Comparison of ENCODE assay signal across 20 mouse cellular contexts in the genomic region with DNA sequence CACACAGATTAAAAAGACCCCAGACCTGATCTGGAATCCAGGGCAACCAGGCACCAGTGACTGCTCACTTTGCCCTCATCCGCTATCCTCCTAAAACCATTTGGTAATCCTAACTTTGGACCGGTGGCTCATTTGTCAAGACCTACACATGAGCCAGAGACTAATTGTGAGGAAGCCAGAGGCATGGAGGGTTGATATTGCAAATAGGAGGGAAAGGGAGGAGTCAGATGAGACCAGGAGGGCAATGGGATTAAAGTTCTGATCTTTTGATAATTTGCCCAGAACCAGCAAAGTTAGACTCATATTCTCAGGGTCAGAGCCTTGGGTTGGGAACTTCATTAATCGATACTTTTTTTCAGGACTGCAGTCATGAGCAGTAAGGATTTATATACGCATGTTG.
A peak's percentile ranks its signal among the peaks of the same experiment; 100 is the strongest.
DNase-seq lines count a peak whose midpoint lies in the region; ATAC-seq and TF ChIP-seq lines count a peak whose summit lies in the region.
"Had no signal": no experiment of that assay in that cellular context is flagged by ENCODE, and none has a peak within 500 bp of the region (broad histone marks: within the 10 kb centered on the region; RNA-seq: fewer than 3 reads in every experiment).

No protein-coding gene starts in this region.

- H3K79me2 ChIP-seq in liver, adult 2 months (ENCODE audit: control insufficient read depth, insufficient read depth, low read length): no peaks in the 10 kb centered on the region

- H3K27ac ChIP-seq in forebrain, embryonic 16.5 days (ENCODE audit: low read length): 0 out of 2 replicates have a peak overlapping the region, but pooled peaks have one; percentile 2
- H3K27ac ChIP-seq in forebrain, embryonic 15.5 days (replicated peaks): no peak overlapping the region
- peak overlapping the region; percentile 78 for H3K27ac ChIP-seq in liver, adult 2 months (replicated peaks; ENCODE audit: insufficient read depth, low read depth, low read length)
- H3K27ac ChIP-seq in embryonic facial prominence, embryonic 15.5 days (replicated peaks): peak overlapping the region; percentile 83
- H3K27ac ChIP-seq in intestine, postnatal 0 days (ENCODE audit: low read depth, low read length): no peak overlapping the region
- H3K27ac ChIP-seq: forebrain, embryonic 12.5 days; hindbrain, embryonic 10.5 days; hindbrain, embryonic 13.5 days had no signal

- no peaks in the 10 kb centered on the region for H3K9me3 ChIP-seq in forebrain, embryonic 16.5 days (ENCODE audit: control insufficient read depth, low read length)
- H3K9me3 ChIP-seq in forebrain, embryonic 15.5 days: no peaks in the 10 kb centered on the region
- no peaks in the 10 kb centered on the region for H3K9me3 ChIP-seq in embryonic facial prominence, embryonic 15.5 days (replicated peaks)
- no peaks in the 10 kb centered on the region for H3K9me3 ChIP-seq in intestine, postnatal 0 days (ENCODE audit: control insufficient read depth)
- H3K9me3 ChIP-seq: forebrain, embryonic 12.5 days; heart, embryonic 12.5 days; heart, embryonic 15.5 days; hindbrain, embryonic 10.5 days; hindbrain, embryonic 13.5 days had no signal

- peak; percentile 99 for DNase-seq in liver, adult 2 months (ENCODE audit: extremely low read depth, low read depth, low spot score)
- no peak for DNase-seq in liver
- DNase-seq: adrenal gland, adult 2 months; adrenal gland, postnatal 14 days; cerebellum, adult 11 months; cerebellum, adult 2 months; cerebellum, adult 9-11 months; cerebellum, postnatal 25 days; gastrocnemius, postnatal 25 days; heart, postnatal 36 days had no signal

- H3K4me2 ChIP-seq in forebrain, embryonic 16.5 days (ENCODE audit: low read length): no peak overlapping the region
- no peak overlapping the region for H3K4me2 ChIP-seq in forebrain, embryonic 15.5 days (replicated peaks)
- no peak overlapping the region for H3K4me2 ChIP-seq in embryonic facial prominence, embryonic 15.5 days (replicated peaks)
- no peak overlapping the region for H3K4me2 ChIP-seq in intestine, postnatal 0 days (replicated peaks; ENCODE audit: low read depth)
- H3K4me2 ChIP-seq: forebrain, embryonic 12.5 days; heart, embryonic 12.5 days; heart, embryonic 15.5 days; hindbrain, embryonic 13.5 days had no signal

- no peak for TF ChIP-seq POLR2A in liver, adult 2 months (IDR thresholded peaks at IDR 0.05; ENCODE audit: extremely low read depth, insufficient read depth, low read length)

- H3K27me3 ChIP-seq in forebrain, embryonic 16.5 days (replicated peaks; ENCODE audit: control insufficient read depth, insufficient read depth, low read length): no peaks in the 10 kb centered on the region
- no peaks in the 10 kb centered on the region for H3K27me3 ChIP-seq in forebrain, embryonic 15.5 days
- no peaks in the 10 kb centered on the region for H3K27me3 ChIP-seq in liver, adult 2 months (ENCODE audit: control insufficient read depth, insufficient read depth, low read length)
- no peaks in the 10 kb centered on the region for H3K27me3 ChIP-seq in embryonic facial prominence, embryonic 15.5 days
- no peaks in the 10 kb centered on the region for H3K27me3 ChIP-seq in intestine, postnatal 0 days (replicated peaks; ENCODE audit: control insufficient read depth, insufficient read depth, low read length)
- H3K27me3 ChIP-seq: forebrain, embryonic 12.5 days; heart, embryonic 12.5 days; heart, embryonic 15.5 days; hindbrain, embryonic 13.5 days had no signal

- 89% methylated on average over 4 of the region's 4 CpGs for WGBS in forebrain, embryonic 16.5 days
- WGBS in forebrain, embryonic 15.5 days: 83% methylated on average over 4 of the region's 4 CpGs
- WGBS in liver, adult 2 months: 13% methylated on average over 4 of the region's 4 CpGs
- 70% methylated on average over 4 of the region's 4 CpGs for WGBS in embryonic facial prominence, embryonic 15.5 days
- WGBS in intestine, postnatal 0 days: 93% methylated on average over 4 of the region's 4 CpGs

- TF ChIP-seq CTCF in liver, adult 2 months (IDR thresholded peaks at IDR 0.05; ENCODE audit: low read depth, low read length): no peak
- TF ChIP-seq CTCF in intestine, postnatal 0 days (IDR thresholded peaks at IDR 0.05; ENCODE audit: low read depth): no peak

- no peak for ATAC-seq in forebrain, embryonic 16.5 days
- ATAC-seq in forebrain, embryonic 15.5 days (replicated peaks): no peak
- no peak for ATAC-seq in embryonic facial prominence, embryonic 15.5 days (ENCODE audit: insufficient number of reproducible peaks, low FRiP score, low TSS enrichment, low read depth)
- ATAC-seq in intestine, postnatal 0 days: no peak
- ATAC-seq: CD4-positive, CD25-positive, alpha-beta regulatory T cell, adult 4 months had no signal

- no peaks in the 10 kb centered on the region for H3K36me3 ChIP-seq in forebrain, embryonic 16.5 days (ENCODE audit: control insufficient read depth, insufficient read depth)
- no peaks in the 10 kb centered on the region for H3K36me3 ChIP-seq in forebrain, embryonic 15.5 days
- no peaks in the 10 kb centered on the region for H3K36me3 ChIP-seq in liver, adult 2 months (ENCODE audit: control insufficient read depth, insufficient read depth, low read length)
- peaks cover 15% of the 10 kb centered on the region for H3K36me3 ChIP-seq in embryonic facial prominence, embryonic 15.5 days
- H3K36me3 ChIP-seq in intestine, postnatal 0 days (ENCODE audit: control insufficient read depth, insufficient read depth): no peaks in the 10 kb centered on the region
- H3K36me3 ChIP-seq: forebrain, embryonic 12.5 days; heart, embryonic 12.5 days; heart, embryonic 15.5 days; hindbrain, embryonic 10.5 days; hindbrain, embryonic 13.5 days had no signal

- peaks cover 20% of the 10 kb centered on the region for H3K4me1 ChIP-seq in forebrain, embryonic 16.5 days (replicated peaks; ENCODE audit: control insufficient read depth, insufficient read depth, low read length)
- peaks cover 20% of the 10 kb centered on the region for H3K4me1 ChIP-seq in forebrain, embryonic 15.5 days
- H3K4me1 ChIP-seq in liver, adult 2 months (ENCODE audit: control insufficient read depth, insufficient read depth, low read length): peaks cover 24% of the 10 kb centered on the region
- H3K4me1 ChIP-seq in embryonic facial prominence, embryonic 15.5 days: peaks cover 57% of the 10 kb centered on the region
- no peaks in the 10 kb centered on the region for H3K4me1 ChIP-seq in intestine, postnatal 0 days (replicated peaks; ENCODE audit: control insufficient read depth, insufficient read depth, low read length)
- H3K4me1 ChIP-seq: forebrain, embryonic 12.5 days had no signal

- H3K9ac ChIP-seq in forebrain, embryonic 16.5 days (replicated peaks; ENCODE audit: low read depth, low read length): no peak overlapping the region
- no peak overlapping the region for H3K9ac ChIP-seq in forebrain, embryonic 15.5 days (replicated peaks)
- H3K9ac ChIP-seq in liver, adult 2 months (ENCODE audit: low read depth, low read length): no peak overlapping the region
- H3K9ac ChIP-seq in embryonic facial prominence, embryonic 15.5 days: no peak overlapping the region
- no peak overlapping the region for H3K9ac ChIP-seq in intestine, postnatal 0 days (ENCODE audit: low read depth, low read length)
- H3K9ac ChIP-seq: forebrain, embryonic 12.5 days; heart, embryonic 12.5 days; heart, embryonic 15.5 days; hindbrain, embryonic 13.5 days had no signal

- no peak overlapping the region for H3K4me3 ChIP-seq in forebrain, embryonic 16.5 days (replicated peaks; ENCODE audit: low read length)
- no peak overlapping the region for H3K4me3 ChIP-seq in forebrain, embryonic 15.5 days
- H3K4me3 ChIP-seq in liver, adult 2 months (ENCODE audit: insufficient read depth, low read depth, low read length): no peak overlapping the region
- H3K4me3 ChIP-seq in embryonic facial prominence, embryonic 15.5 days (replicated peaks): no peak overlapping the region
- no peak overlapping the region for H3K4me3 ChIP-seq in intestine, postnatal 0 days (ENCODE audit: low read depth, low read length)
- H3K4me3 ChIP-seq: forebrain, embryonic 12.5 days; heart, embryonic 12.5 days; heart, embryonic 15.5 days; hindbrain, embryonic 10.5 days; hindbrain, embryonic 13.5 days had no signal

Comparison
In these comparisons a context has a peak if more than half of its experiments do, and no peak if none do; other contexts are left out.
1. H3K27ac ChIP-seq: peak in forebrain, embryonic 16.5 days (single experiment), liver, adult 2 months (single experiment) and embryonic facial prominence, embryonic 15.5 days (single experiment); none in forebrain, embryonic 15.5 days (single experiment) and intestine, postnatal 0 days (single experiment).